Mouse (Mus musculus): ENCODE measurements around the gene Tcp1.
A peak's percentile ranks its signal among the peaks of the same experiment; 100 is the strongest.
"Not testable (repeated sequence)": the region's sequence is repeated elsewhere in the genome, so short reads cannot be mapped to it uniquely, and the experiment has no call there.

The Tcp1 gene

DNA sequence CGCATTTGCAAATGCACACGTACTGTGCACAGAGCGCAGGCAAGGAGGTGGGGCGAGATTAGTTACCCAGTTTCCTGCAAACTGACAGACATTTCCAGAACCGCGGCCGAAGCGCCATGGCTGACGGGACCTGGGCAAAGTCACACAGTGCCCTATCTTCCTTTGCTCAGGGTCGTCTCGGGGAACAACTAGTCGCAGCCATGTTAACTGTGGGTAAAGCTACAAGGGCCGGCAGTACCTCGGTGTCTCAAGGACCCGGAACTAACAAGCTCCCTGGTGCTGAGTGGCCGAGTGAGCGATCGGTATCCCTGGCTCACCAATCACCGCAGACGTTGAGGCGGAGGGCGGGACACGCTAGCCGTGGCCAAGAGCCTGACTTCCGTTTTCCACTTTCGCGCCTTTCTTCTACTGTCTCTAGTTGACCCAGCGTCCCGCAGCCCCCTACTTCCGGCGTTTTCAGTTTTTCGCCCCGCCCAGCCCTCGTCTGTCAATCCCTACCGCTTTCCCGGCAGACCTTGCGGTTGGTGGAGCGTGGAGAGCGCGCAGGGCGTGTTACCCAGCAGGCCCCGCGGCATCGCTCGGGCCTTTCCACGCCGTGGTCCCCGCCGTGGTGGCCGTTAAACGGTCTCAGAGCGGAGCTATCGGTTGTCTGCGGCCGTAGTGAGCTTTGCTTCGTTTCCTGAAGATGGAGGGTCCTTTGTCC lies 531 bp downstream of the Tcp1 start, which contains the start of gene Mrpl18:
Gene Mrpl18 (minus strand): TSS at position 465 of the 703 bp plus-strand sequence.
- DNase-seq (ENCODE audit: low spot score) = peak; percentile 95

DNA sequence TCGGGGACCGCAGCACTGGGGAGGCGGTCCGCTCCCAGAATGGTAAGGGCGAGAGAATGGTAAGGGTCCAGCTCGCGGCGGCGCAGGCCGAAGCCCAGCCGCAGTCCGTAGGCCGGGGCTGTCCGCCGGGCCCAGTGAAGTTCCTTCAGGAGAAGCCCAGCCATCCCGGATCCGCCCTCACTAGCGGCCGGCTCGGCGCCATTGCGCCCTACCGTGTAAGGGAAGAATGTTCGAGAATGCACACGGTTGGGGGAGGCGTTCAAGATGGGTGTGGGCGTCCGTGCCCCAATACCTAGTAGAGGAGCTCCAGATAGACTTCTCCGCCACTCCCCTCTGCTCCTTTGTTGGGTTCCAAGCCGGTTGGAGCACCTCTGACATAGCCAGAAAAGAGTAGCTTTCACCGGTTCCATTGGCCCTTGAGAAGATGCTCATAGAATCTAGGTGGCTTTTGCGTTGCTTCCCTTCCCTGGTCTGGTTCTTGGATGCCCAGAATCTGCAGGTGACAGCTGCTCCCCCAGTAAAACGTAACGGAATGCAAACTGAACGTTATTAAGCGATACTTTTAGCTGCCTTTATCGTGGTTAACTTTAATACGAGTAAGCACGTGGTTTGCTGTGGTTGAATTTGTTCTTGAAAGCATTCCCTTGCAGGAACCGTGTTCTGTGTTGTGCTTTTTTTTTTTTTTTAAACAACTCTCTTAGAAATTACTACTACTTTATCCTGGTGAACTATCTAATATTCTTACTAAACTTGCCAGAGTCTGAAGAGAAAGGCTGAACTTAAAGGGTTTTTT lies 1.3 kb downstream of the Tcp1 start:
- DNase-seq (ENCODE audit: low spot score) = peak; percentile 67

DNA sequence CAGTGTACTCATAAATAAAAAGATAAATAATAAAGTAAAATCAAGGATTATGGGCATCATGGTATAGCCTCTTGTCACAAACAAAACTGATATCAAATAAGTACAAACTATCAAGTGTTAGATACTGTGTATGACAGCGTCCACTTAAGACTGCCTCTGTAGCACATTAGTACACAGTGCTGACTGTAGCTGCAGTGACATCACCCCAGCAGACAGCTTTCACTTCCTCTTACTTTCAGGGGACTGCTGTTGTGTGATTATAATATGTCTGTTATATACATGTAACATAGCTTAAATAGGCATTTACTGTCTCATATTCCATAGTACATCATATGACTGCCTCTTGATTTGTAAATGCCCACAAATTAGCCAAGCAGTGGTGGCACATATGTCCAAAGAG lies 5.6 kb downstream of the Tcp1 start:
- DNase-seq (ENCODE audit: low spot score) = no peak

DNA sequence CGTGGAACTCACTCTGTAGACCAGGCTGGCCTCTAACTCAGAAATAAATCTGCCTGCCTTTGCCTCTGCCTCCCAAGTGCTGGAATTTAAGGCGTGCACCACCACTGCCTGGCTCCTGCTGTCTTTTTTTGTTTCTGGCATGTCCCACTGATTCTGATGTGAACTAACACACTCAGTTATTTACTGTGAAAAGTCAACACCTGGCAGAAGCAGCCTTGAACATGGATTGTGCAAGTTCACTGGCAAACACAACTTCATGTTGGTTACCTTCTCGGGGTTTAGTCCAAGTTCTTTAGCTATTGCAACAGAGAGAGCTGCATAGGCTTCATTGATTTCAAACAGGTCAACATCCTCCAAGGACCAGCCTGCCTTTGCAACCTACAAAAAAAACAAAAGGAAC lies 9.5 kb downstream of the Tcp1 start:
- no peak for DNase-seq (ENCODE audit: low spot score)

DNA sequence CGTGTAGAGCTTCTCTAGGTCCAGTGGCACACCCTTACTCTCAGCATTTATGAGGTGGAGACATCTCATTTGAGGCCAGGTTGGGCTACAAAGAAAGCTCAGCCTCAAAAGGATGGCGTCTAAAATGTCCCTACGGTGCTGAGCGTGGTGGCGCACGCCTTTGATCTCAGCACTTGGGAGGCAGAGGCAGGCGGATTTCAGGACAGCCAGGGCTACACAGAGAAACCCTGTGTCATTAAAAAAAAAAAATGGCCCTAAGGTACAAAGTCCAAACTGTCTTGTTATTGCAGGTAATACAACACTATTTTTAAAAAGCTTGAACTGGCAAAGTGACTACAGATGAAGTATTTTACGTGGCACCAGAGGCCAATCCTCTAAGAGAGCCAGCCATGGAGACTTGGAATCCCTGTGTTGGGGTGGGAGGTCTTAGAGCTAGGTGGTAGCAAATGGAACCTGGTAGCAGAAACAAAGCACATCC lies 10.2 kb downstream of the Tcp1 start:
- DNase-seq (ENCODE audit: low spot score) = no peak

DNA sequence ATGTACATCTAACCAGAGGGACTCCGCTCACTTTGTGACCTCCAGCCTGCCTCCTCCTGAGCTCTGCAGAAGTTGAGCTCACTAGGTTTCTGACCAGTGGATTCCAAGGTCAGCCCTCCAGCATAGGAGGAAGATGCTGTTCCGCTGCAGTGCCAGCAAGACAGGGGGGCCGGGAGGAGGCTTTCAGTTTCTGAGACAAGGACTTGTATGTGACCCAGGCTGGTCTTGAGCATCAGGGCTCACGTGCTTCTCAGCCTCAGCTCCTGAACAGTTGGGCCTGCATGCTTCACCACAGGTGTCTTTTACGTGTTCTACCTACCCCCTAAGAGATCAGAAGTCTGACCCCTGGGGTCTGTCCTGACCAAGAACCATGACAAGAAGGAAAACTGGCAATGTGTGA lies 16.1 kb downstream of the Tcp1 start:
- not testable (repeated sequence) for DNase-seq (ENCODE audit: low spot score)

DNA sequence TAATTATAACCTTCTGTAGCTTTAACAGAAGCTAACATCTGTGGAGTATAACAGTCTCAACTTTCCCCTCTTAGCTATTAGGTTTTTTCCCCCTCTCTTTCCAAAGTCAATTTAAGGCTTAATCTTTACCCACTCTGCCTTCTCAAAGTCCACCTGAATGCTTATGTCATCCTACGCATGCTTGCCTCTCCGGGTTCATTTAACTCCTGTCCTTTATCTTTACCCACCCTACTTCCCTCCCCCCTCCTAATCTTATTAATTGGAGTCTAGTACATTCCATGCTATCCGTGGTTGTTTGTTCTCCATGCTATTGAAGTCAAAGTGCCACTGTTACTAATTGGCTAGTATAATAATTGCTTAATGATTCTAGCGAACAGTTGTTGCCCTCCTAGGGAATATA lies 20.2 kb downstream of the Tcp1 start:
- DNase-seq (ENCODE audit: low spot score) = no peak

DNA sequence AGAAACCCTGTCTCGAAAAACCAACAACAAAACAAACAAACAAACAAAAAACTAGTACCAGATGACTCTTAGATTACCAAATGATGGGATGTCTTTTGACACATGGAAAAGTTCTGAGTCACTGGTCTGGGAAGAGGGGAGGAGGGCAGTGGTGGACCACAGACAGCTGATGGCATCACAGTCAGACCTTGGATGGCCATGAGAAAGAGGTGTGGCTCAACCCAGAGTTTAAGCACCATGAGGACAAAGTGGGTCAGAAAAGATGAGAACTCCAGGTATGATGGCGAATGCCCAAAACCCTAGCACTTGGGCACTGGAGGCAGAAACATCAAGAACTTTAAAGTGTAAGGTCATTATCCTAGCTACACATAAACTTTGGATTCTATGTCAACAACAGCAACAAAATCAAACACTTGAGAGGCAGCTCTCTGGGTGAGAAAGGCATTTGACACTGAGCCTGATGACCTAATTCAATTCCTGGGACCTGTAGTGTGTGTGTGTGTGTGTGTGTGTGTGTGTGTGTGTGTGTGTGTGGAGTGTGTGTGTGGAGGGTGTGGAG lies 22.0 kb downstream of the Tcp1 start:
- DNase-seq (ENCODE audit: low spot score) = no peak

DNA sequence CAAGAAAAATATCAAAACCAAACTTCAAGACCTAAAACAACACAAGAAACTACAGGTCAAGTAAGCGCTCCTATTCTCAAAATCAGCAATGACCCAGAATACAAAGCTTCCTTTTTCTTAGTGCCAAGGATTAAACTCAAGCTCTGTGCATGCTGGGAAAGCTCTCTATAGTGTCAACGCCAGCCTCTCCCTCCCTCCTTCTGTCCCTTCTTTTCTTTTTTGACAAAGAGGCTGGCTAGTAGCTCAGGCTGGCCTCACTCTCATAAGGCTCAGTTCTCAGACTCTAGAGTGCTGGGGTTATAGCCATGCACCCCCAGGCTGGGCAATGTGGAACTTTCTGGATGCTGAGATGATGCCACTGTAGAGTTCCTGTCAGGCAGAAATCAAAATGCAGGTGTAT lies 22.6 kb downstream of the Tcp1 start:
- no peak for DNase-seq (ENCODE audit: low spot score)

DNA sequence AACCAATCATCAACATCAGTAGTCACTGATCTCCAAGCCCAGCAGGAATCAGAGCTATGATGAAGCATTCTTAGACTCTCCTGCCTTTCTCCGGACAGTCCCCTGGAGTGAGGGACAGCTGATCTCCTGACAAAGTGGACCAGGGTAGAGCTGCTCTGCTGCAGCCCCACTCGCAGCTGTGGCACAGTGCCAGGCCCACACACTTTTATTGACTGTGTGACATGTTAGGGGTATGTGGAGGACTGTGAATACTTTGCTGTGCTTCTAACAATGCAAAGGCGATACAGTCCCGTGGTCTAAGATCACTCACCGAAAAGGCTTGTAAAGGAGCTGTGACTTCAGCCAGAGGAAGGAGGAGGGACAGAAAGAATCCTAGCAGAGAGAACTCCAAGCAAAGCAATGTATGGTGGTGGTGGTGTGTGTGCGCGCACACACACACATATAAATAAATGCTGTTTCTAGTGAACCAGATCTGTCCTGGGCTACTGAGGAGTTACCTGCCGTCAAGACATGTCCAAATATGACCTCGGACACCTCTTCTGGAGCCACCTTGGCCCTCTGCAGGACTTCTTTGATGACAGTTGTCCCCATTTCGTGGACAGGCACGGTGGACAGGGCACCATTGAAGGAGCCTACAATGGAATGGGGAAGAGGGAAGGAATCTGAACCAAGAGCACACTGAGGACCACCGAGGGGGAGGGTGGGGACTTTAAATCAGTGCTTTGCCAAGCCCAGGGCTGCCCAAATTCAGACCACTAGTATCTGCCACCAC lies 24.1 kb downstream of the Tcp1 start:
- DNase-seq (ENCODE audit: low spot score) = not testable (repeated sequence)

DNA sequence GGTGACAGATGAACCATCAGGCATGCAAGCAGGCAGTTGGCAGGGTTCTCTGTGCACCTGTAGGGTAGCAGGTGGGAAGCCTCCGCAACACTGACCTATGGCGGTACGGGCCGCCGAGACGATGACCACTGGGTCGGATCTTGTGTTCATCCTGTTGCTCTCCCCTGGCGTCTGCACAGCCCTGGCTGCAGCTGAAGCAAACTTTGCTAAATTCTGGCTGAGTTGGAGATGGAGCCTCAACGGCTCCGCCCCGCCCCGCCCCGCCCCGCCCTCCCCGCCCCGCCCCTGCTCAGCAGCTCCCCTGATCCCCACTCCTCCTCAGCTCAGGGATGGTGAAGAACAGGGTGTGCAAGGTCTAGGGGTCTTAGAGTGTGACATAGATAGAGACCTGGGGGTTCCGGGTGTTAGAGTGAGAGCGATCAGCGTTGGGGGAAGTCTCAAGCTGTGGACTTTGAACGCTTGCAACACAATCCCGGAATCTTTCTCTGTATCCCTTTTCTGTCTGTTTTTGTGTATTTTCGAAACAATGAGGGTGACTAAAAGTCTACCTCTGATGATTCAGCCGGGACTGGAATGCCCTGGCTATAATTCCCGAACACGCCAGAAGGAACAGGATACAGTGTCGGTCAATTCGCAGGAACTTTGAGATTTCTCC lies 24.8 kb downstream of the Tcp1 start, which contains the start of gene Acat3:
Gene Acat3 (minus strand): TSS at position 450 of the 655 bp plus-strand sequence.
- no peak for DNase-seq (ENCODE audit: low spot score)

DNA sequence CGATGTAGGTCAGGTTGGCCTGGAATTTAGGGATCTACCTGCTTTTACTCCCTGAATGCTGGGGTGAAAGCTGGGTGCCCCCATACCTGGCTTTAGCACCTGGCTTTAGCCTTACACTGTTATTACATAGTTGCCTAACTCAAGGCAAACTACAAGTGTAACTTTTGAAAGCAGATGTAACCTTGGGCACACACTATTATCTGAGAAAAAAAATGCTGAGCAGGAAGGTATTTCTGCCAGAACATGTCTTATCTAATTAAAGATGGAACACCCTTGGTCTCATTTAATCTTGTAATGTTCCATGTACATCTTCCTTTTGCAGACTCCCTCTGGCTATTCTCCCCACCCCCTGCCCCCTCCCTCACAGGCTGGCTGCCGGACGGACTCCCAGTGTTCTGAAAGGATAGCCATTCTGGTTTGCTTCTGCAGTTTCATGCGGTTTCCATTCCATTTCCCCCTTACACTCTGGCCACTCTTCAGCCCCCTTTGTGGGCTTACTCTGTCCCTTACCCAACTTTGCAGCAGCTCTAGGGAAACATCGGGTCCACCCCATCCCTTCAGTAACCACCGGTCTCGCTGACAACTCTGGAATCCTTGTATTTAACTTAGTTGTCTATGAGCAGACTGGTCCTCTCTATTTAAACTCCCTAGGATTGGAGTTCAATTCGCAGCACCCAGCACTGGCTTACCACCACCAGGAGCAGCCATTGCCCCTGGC lies 26.2 kb downstream of the Tcp1 start:
- no peak for DNase-seq (ENCODE audit: low spot score)

DNA sequence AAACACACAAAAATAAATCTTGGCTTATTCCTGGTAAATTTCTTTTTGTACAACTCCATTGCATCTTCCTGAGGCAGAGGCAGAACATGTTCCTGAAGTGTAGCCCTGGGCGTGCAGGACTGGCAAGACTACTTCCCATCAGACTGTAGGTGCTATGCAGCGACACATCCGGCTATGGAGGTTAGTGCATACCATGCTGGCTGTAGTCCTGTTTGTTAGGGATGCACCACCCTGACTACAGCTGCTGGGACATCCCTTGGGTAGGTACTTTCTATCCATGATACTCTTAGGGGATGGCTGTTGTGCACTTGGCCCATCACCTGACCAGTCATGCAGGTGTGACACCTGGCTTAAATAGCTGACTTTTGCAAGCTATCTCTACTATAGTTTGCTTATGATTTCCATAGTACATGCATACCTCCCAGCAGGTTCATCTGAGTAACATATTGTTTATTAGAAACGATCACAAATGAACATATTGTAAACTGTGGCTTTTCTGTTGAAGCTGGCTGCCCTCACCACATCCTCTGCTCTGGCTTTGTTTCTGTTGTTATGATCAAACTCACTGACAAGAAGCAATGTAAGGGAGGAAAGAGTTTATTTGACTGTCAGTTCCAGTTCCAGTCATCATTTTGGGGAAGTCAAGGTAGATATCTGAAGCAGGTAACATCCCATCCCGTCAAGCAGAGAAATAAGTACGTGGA lies 27.1 kb downstream of the Tcp1 start:
- no peak for DNase-seq (ENCODE audit: low spot score)

DNA sequence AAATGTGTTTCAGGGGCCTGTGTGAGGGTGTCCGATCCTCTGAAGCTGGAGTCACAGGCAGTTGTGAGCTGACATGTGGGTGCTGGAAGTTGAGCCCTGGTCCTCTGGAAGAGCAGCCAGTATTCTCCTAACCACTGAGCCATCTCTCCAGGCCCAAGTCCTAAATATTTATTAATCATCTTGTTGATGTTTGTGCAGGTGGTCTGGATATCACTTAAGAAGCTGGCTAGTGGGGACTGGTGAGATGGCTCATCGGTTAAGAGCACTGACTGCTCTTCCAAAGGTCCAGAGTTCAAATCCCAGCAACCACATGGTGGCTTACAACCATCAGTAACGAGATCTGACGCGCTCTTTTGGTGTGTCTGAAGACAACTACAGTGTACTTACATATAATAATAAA lies 34.2 kb downstream of the Tcp1 start:
- no peak for DNase-seq (ENCODE audit: low spot score)

DNA sequence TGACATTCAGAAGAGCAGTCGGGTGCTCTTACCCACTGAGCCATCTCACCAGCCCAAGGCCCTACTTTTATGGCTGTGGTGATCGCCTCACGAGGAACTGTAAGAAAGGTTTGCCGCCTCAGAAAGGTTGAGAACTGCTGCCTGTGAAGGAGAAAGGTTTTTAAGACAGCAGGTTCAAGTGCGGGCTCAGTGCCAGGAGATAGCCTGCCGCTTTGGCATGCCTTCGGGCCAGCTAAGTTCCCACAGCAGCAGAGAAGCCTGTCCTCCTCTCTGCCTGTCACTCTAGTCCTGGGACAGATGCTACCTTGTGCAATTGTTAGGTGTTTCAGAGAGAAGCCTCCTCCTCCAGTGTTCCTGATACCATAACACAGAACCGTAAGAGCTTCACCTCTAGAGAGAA lies 41.2 kb downstream of the Tcp1 start:
- DNase-seq (ENCODE audit: low spot score) = no peak

DNA sequence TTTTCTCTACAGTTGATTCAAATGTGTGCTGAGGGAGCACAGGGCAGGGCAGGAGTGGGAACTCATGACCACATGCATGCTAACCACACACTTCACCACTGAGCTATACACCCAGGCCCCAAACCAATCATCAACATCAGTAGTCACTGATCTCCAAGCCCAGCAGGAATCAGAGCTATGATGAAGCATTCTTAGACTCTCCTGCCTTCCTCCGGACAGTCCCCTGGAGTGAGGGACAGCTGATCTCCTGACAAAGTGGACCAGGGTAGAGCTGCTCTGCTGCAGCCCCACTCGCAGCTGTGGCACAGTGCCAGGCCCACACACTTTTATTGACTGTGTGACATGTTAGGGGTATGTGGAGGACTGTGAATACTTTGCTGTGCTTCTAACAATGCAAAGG lies 43.9 kb downstream of the Tcp1 start:
- not testable (repeated sequence) for DNase-seq (ENCODE audit: low spot score)

DNA sequence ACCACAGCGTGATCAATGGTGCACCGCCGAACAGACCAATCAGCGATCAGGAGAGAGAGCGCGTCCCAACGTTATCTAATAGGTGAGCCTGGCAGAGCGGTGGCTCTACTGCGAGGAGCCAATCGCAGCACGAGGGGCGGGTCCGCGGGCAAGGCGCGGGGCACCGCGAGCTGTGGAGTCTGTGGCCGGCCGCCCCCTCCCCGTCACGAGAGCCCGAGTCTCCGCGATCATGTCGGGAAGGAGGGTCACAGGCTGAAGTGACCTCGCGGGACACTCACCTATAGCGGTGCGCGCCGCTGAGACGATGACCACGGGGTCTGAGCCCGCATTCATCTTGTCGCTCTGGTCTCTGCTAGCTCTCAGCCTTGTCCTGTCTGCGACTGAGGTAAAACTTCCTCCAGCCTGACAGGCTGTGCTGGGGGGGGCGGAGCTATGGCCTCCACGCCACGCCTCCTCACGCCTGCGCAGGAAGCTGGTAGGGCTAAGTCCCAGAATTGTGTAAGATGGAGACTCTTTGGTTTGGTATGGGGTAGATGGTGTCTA lies 44.9 kb downstream of the Tcp1 start, which contains the start of gene Acat2:
Gene Acat2 (minus strand): TSS at position 417 of the 543 bp plus-strand sequence.
- peak; percentile 91 for DNase-seq (ENCODE audit: low spot score)

DNA sequence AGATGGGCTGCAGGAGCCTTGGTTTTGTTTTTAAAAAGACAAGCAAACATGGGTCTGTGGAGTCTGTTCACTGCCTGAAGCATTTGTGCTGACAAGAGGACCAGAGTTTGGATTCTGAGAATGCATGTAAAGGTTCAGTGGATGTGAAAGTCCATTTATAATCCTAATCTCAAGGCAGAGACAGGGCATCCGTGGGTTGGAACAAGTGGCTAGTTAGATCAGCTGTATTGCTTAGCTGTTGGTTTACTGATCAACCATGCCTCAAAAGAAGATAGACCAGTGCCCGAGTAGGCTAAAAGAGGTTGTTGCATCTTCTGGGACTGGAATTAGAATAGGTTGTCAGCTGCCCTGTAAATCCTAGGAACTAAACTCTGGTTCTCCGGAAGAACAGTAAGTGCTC lies 48.0 kb downstream of the Tcp1 start:
- DNase-seq (ENCODE audit: low spot score) = no peak

DNA sequence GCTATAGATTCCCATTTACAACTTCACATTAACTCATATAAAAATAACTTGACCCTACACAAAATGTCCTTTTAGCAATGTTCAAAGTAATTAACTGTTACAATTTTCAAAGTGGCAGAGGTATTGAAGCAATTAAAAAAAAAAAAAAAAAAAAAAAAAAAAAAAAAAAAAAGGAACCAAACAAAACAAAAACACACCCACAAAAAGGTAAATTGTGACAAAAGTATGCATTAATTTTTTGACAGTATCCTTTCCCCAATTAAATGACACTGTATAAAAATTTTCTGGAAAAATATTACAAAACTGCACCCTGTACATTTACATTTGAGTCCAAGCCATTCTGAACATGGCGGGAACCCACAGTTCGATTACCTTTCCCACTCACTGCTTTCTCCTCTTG lies 51.7 kb downstream of the Tcp1 start:
- DNase-seq (ENCODE audit: low spot score) = no peak

DNA sequence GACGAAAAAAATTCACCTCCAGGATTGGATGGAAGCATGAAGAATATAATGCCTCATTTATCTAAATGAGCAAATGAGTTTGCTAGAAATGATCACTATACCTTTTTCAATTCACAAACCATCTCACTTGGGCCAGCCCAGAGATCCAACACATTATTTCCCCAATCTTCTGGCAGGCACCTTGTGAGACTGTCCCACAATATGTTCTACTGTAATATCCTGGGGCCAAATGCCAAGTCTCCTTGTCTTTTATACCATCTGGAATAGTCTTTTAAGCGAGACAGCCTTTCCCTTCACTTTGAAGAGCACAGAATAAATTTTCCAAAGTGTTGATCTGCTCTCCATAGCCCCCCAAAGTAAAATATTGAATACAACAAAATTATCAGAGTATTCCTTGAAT lies 58.4 kb downstream of the Tcp1 start:
- DNase-seq (ENCODE audit: low spot score) = no peak
